Mouse (Mus musculus) MEL (cell line): ENCODE results near the gene Gm11273.

ENCODE experiments used
- CHD1 ChIP-seq: IDR thresholded peaks from 2 replicates; pipeline ENCODE4 v1.6.1; 2012; ENCODE audit warnings: low read depth, mild to moderate bottlenecking, inconsistent platforms, low read length, improper control_type of control experiment
- CHD2 ChIP-seq: IDR thresholded peaks from 2 replicates; pipeline ENCODE4 v1.6.1; 2011; ENCODE audit warnings: low read length, improper control_type of control experiment
- CTCF ChIP-seq, 3 experiments: IDR thresholded peaks in 2 of 3; conservative IDR thresholded peaks in 1 of 3; 2 replicates each; pipeline ENCODE4 v1.5.1; 2011 to 2012; ENCODE audit warnings: low read length in 3 of 3, low read depth in 2 of 3, mild to moderate bottlenecking in 2 of 3, improper control_type of control experiment in 1 of 3, inconsistent platforms in 1 of 3, mixed read lengths in 1 of 3, moderate library complexity in 1 of 3; ENCODE audit not compliant: control insufficient read depth in 1 of 3, insufficient read depth in 1 of 3, poor library complexity in 1 of 3, severe bottlenecking in 1 of 3
- MAFK ChIP-seq: IDR thresholded peaks from 2 replicates; pipeline ENCODE4 v1.6.1; 2011; ENCODE audit warnings: low read depth, mild to moderate bottlenecking, low read length, improper control_type of control experiment, borderline replicate concordance
- MAZ ChIP-seq: IDR thresholded peaks from 2 replicates; pipeline ENCODE4 v1.6.1; 2012; ENCODE audit warnings: low read depth, mild to moderate bottlenecking, inconsistent platforms, low read length, improper control_type of control experiment
- NELFE ChIP-seq: IDR thresholded peaks from 2 replicates; pipeline ENCODE4 v1.6.1; 2011; ENCODE audit warnings: low read depth, low read length, improper control_type of control experiment
- POLR2A ChIP-seq, 2 experiments: IDR thresholded peaks; 2 replicates each; pipeline ENCODE4 v1.6.1; 2011 to 2012; ENCODE audit warnings: low read length in 2 of 2, mild to moderate bottlenecking in 2 of 2, control low read depth in 1 of 2, improper control_type of control experiment in 1 of 2, low read depth in 1 of 2, moderate library complexity in 1 of 2; ENCODE audit not compliant: control insufficient read depth in 1 of 2, insufficient read depth in 1 of 2, poor library complexity in 1 of 2
- RAD21 ChIP-seq: IDR thresholded peaks from 2 replicates; pipeline ENCODE4 v1.6.1; 2011; ENCODE audit warnings: mild to moderate bottlenecking, low read depth, low read length, improper control_type of control experiment
- RCOR1 ChIP-seq: IDR thresholded peaks from 2 replicates; pipeline ENCODE4 v1.6.1; 2012; ENCODE audit warnings: low read depth, mild to moderate bottlenecking, inconsistent platforms, low read length, improper control_type of control experiment
- TCF12 ChIP-seq: IDR thresholded peaks from 2 replicates; pipeline ENCODE4 v1.6.1; 2014; ENCODE audit warnings: low read depth, mild to moderate bottlenecking, inconsistent platforms, low read length, improper control_type of control experiment, moderate library complexity
- UBTF ChIP-seq: IDR thresholded peaks from 2 replicates; pipeline ENCODE4 v1.6.1; 2012; ENCODE audit warnings: low read depth, mild to moderate bottlenecking, inconsistent platforms, low read length, improper control_type of control experiment, moderate library complexity, borderline replicate concordance; ENCODE audit not compliant: insufficient read depth
- USF1 ChIP-seq: IDR thresholded peaks from 2 replicates; pipeline ENCODE4 v1.6.1; 2014; ENCODE audit warnings: low read depth, mild to moderate bottlenecking, inconsistent platforms, low read length, improper control_type of control experiment, moderate library complexity
- ZC3H11A ChIP-seq: IDR thresholded peaks from 2 replicates; pipeline ENCODE4 v1.6.1; 2012; ENCODE audit warnings: low read depth, mild to moderate bottlenecking, inconsistent platforms, low read length, improper control_type of control experiment
- ZMIZ1 ChIP-seq: IDR thresholded peaks from 2 replicates; pipeline ENCODE4 v1.6.1; 2012; ENCODE audit warnings: low read depth, mild to moderate bottlenecking, inconsistent platforms, low read length, improper control_type of control experiment, moderate library complexity

- TF ChIP-seq CTCF (IDR thresholded peaks at IDR 0.05 in 2 of 3, conservative IDR thresholded peaks at IDR 0.05 in 1 of 3; ENCODE audit: control insufficient read depth in 1 of 3, insufficient read depth in 1 of 3, low read depth in 2 of 3, low read length in 3 of 3, poor library complexity in 1 of 3, severe bottlenecking in 1 of 3) = no peak
- no peak for TF ChIP-seq CHD2
- TF ChIP-seq TCF12 = peak; percentile 36; the same call in 1 of the 2 replicates
- TF ChIP-seq ZC3H11A = no peak
- no peak for TF ChIP-seq NELFE
- no peak for TF ChIP-seq POLR2A (IDR thresholded peaks at IDR 0.05; ENCODE audit: control insufficient read depth in 1 of 2, insufficient read depth in 1 of 2, low read depth in 1 of 2, low read length in 2 of 2, poor library complexity in 1 of 2)
- no peak for TF ChIP-seq MAZ
- TF ChIP-seq MAFK = no peak
- no peak for TF ChIP-seq ZMIZ1
- TF ChIP-seq RCOR1 = peak; percentile 31; the same call in 1 of the 2 replicates
- no peak for TF ChIP-seq CHD1
- no peak for TF ChIP-seq USF1
- no peak for TF ChIP-seq RAD21
- TF ChIP-seq UBTF = no peak
These were observed 32.1 kb downstream of the Gm11273 start for GRCm38 (mm10) chr13:21469097-21469496.
